Mouse (Mus musculus): ENCODE measurements around the gene Sirt1. TPM values are rescaled to one million over a fixed set of nuclear protein-coding genes. Genes with fewer than 3 reads are reported as not detected.

Sirt1 gene
- total and polyA plus RNA-seq, 3 experiments: 9.1 to 19.8 TPM; not detected in 1

DNA sequence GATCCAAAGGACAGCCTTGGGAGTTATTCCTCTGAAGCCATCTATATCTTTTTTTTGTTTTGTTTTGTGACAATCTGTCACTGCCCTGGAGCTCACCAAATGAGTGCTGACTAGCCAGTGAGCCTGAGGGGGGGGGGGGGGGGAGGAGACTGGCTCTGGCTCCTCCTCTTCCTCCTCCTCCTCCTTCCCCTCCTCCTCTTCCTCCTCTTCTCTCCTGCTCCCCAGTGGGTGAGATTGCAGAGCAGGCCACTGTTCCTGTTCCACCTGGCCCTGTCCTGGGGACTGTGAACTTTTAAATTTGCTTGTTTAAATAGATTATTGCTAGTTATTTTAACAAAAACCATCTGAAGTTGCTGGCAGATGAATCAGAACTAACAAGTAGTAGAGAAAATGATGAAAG is 109.1 kb downstream of the Sirt1 start:
- Histone ChIP-seq H3K9me3 (replicated peaks; ENCODE audit: insufficient read depth, low read length) (no peaks in the 10 kb centered on the region), H3K27ac (ENCODE audit: control insufficient read depth, low read depth, low read length) (peak overlapping the region; percentile 27; the same call in 1 of the 2 replicates), H3K36me3 (ENCODE audit: control insufficient read depth in 1 of 2, insufficient read depth in 2 of 2, low read length in 2 of 2) (peaks cover 22 to 43% of the 10 kb centered on the region in 2 experiments), H3K9ac (ENCODE audit: control insufficient read depth, low read depth, low read length, poor library complexity, severe bottlenecking) (no peak overlapping the region), H3K4me3 (ENCODE audit: control insufficient read depth in 1 of 2, insufficient read depth in 1 of 2, low read depth in 2 of 2, low read length in 2 of 2) (no peak overlapping the region), H3K27me3 (ENCODE audit: control insufficient read depth in 1 of 2, insufficient read depth in 2 of 2, low read length in 2 of 2) (no peaks in the 10 kb centered on the region), H3K79me2 (ENCODE audit: control insufficient read depth, insufficient read depth, low read length, poor library complexity) (peaks cover 5% of the 10 kb centered on the region), H3K4me1 (ENCODE audit: control insufficient read depth in 1 of 2, insufficient read depth in 2 of 2, low read length in 2 of 2) (peaks cover 16 to 19% of the 10 kb centered on the region in 2 experiments)
- TF ChIP-seq MYC (IDR thresholded peaks at IDR 0.05; ENCODE audit: low read depth, low read length): no peak
- TF ChIP-seq TCF12 (IDR thresholded peaks at IDR 0.05; ENCODE audit: low read depth, low read length): no peak
- DNase-seq (ENCODE audit: low read depth, low spot score): peak; percentile 50

Other genes starting within 250 kb of the Sirt1 start
- gene Mypn, start 177.8 kb downstream of the Sirt1 start, total RNA-seq (2012; rRNA removed): not detected in 2 replicates
- gene Mypn, start 177.8 kb downstream of the Sirt1 start, polyA plus RNA-seq (2012; ENCODE audit: insufficient read depth in 1 of 2, insufficient read length in 2 of 2, low read depth in 1 of 2, low replicate concordance in 2 of 2, missing spikeins in 1 of 2): not detected
- 37.1 and 38.6 TPM in 2 replicates for gene Herc4, start 137.9 kb downstream of the Sirt1 start, total RNA-seq (2012; rRNA removed)
- gene Herc4, start 137.9 kb downstream of the Sirt1 start, polyA plus RNA-seq (2012; ENCODE audit: insufficient read depth in 1 of 2, insufficient read length in 2 of 2, low read depth in 1 of 2, low replicate concordance in 2 of 2, missing spikeins in 1 of 2): 100 to 1,000 TPM in 1 of 2 experiments, 10 to 100 TPM in 1; 57.1 to 140 TPM
- gene Dnajc12, start 739 bp upstream of the Sirt1 start, total RNA-seq (2012; rRNA removed): 2.7 and 2.9 TPM in 2 replicates
- 1 to 10 TPM in 1 of 2 experiments, not detected in 1; 7.3 TPM for gene Dnajc12, start 739 bp upstream of the Sirt1 start, polyA plus RNA-seq (2012; ENCODE audit: insufficient read depth in 1 of 2, insufficient read length in 2 of 2, low read depth in 1 of 2, low replicate concordance in 2 of 2, missing spikeins in 1 of 2)
- gene Gm7075, start 40.1 kb upstream of the Sirt1 start, total RNA-seq (2012; rRNA removed): not detected in 2 replicates
- not detected for gene Gm7075, start 40.1 kb upstream of the Sirt1 start, polyA plus RNA-seq (2012; ENCODE audit: insufficient read depth in 1 of 2, insufficient read length in 2 of 2, low read depth in 1 of 2, low replicate concordance in 2 of 2, missing spikeins in 1 of 2)
- not detected in 2 replicates for gene Ctnna3, start 48.4 kb upstream of the Sirt1 start, total RNA-seq (2012; rRNA removed)
- not detected for gene Ctnna3, start 48.4 kb upstream of the Sirt1 start, polyA plus RNA-seq (2012; ENCODE audit: insufficient read depth in 1 of 2, insufficient read length in 2 of 2, low read depth in 1 of 2, low replicate concordance in 2 of 2, missing spikeins in 1 of 2)